ENCODE assay signal across 23 mouse cellular contexts in genomic region chr13:60400764-60401487, GRCm38 (mm10).
DNase-seq lines count a peak whose midpoint lies in the region; ATAC-seq lines count a peak whose summit lies in the region.
"Had no signal": no experiment of that assay in that cellular context is flagged by ENCODE, and none has a peak within 500 bp of the region (broad histone marks: within the 10 kb centered on the region; RNA-seq: fewer than 3 reads in every experiment).

No protein-coding gene starts in this region.

- WGBS in intestine, embryonic 14.5 days = 75% methylated on average over 3 of the region's 3 CpGs
- WGBS in intestine, embryonic 15.5 days = 67% methylated on average over 3 of the region's 3 CpGs
- 59% methylated on average over 3 of the region's 3 CpGs for WGBS in embryonic facial prominence, embryonic 13.5 days
- WGBS in midbrain, embryonic 14.5 days = 86% methylated on average over 3 of the region's 3 CpGs

- H3K27ac ChIP-seq in intestine, embryonic 14.5 days (ENCODE audit: low read depth) = peak overlapping the region; percentile 22; the same call in 1 of the 2 replicates
- no peak overlapping the region for H3K27ac ChIP-seq in intestine, embryonic 15.5 days
- peak overlapping the region; percentile 76 for H3K27ac ChIP-seq in embryonic facial prominence, embryonic 13.5 days
- H3K27ac ChIP-seq in midbrain, embryonic 14.5 days (replicated peaks; ENCODE audit: low read depth, low read length) = no peak overlapping the region
- H3K27ac ChIP-seq: forebrain, embryonic 10.5 days; heart, embryonic 13.5 days; hindbrain, embryonic 15.5 days; kidney, embryonic 15.5 days; liver, embryonic 13.5 days had no signal

- DNase-seq in gastrocnemius, adult 18-20 months (ENCODE audit: low spot score) = peak; percentile 44
- no peak for DNase-seq in gastrocnemius, adult 8-10 months (ENCODE audit: low spot score in 2 of 2)
- no peak for DNase-seq in intestine, embryonic 14.5 days (ENCODE audit: low spot score)
- DNase-seq in skeletal muscle tissue, adult 2 months (ENCODE audit: low read depth, low spot score) = peak; percentile 75
- DNase-seq in midbrain, embryonic 14.5 days = no peak
- no peak for DNase-seq in left cerebral cortex, postnatal 10 days (ENCODE audit: extremely low spot score in 1 of 2, low spot score in 2 of 2)
- DNase-seq: adrenal gland, postnatal 14 days; cerebellum, adult 2 months; forebrain, postnatal 0 days; heart, postnatal 36 days; liver, embryonic 13.5 days; lung, embryonic 14.5 days; lung, postnatal 4 days; right cerebral cortex, postnatal 14 days; thymus, postnatal 36 days had no signal

- intact Hi-C loops in left cerebral cortex, postnatal 10 days (cut with DNase I) = no loop called here

- H3K4me3 ChIP-seq in intestine, embryonic 14.5 days (ENCODE audit: low read depth, low read length) = no peak overlapping the region
- no peak overlapping the region for H3K4me3 ChIP-seq in intestine, embryonic 15.5 days (replicated peaks)
- H3K4me3 ChIP-seq in embryonic facial prominence, embryonic 13.5 days = no peak overlapping the region
- no peak overlapping the region for H3K4me3 ChIP-seq in midbrain, embryonic 14.5 days (replicated peaks; ENCODE audit: low read depth, low read length)
- H3K4me3 ChIP-seq: forebrain, embryonic 10.5 days; heart, embryonic 13.5 days; hindbrain, embryonic 15.5 days; kidney, embryonic 15.5 days; liver, embryonic 13.5 days had no signal

- no peaks in the 10 kb centered on the region for H3K36me3 ChIP-seq in intestine, embryonic 14.5 days (ENCODE audit: control insufficient read depth, insufficient read depth, low read length)
- H3K36me3 ChIP-seq in intestine, embryonic 15.5 days = no peaks in the 10 kb centered on the region
- H3K36me3 ChIP-seq in embryonic facial prominence, embryonic 13.5 days = no peaks in the 10 kb centered on the region
- no peaks in the 10 kb centered on the region for H3K36me3 ChIP-seq in midbrain, embryonic 14.5 days (ENCODE audit: control insufficient read depth, insufficient read depth, low read length)
- H3K36me3 ChIP-seq: forebrain, embryonic 10.5 days; heart, embryonic 13.5 days; hindbrain, embryonic 15.5 days; kidney, embryonic 15.5 days; liver, embryonic 13.5 days had no signal

- no peak overlapping the region for H3K4me2 ChIP-seq in intestine, embryonic 14.5 days (ENCODE audit: low read length)
- no peak overlapping the region for H3K4me2 ChIP-seq in intestine, embryonic 15.5 days (replicated peaks)
- no peak overlapping the region for H3K4me2 ChIP-seq in embryonic facial prominence, embryonic 13.5 days
- no peak overlapping the region for H3K4me2 ChIP-seq in midbrain, embryonic 14.5 days (ENCODE audit: low read length)
- H3K4me2 ChIP-seq: heart, embryonic 13.5 days; hindbrain, embryonic 15.5 days; kidney, embryonic 15.5 days; liver, embryonic 13.5 days; lung, embryonic 14.5 days had no signal

- no peaks in the 10 kb centered on the region for H3K4me1 ChIP-seq in intestine, embryonic 14.5 days (replicated peaks; ENCODE audit: control insufficient read depth, insufficient read depth, low read length)
- H3K4me1 ChIP-seq in intestine, embryonic 15.5 days (replicated peaks) = no peaks in the 10 kb centered on the region
- H3K4me1 ChIP-seq in embryonic facial prominence, embryonic 13.5 days = peaks cover 13% of the 10 kb centered on the region; the same call in 1 of the 2 replicates
- no peaks in the 10 kb centered on the region for H3K4me1 ChIP-seq in midbrain, embryonic 14.5 days (ENCODE audit: control insufficient read depth, insufficient read depth, low read length)
- H3K4me1 ChIP-seq: forebrain, embryonic 10.5 days; heart, embryonic 13.5 days; hindbrain, embryonic 15.5 days; kidney, embryonic 15.5 days; liver, embryonic 13.5 days had no signal

- H3K9ac ChIP-seq in intestine, embryonic 14.5 days (ENCODE audit: low read length) = no peak overlapping the region
- H3K9ac ChIP-seq in intestine, embryonic 15.5 days = no peak overlapping the region
- no peak overlapping the region for H3K9ac ChIP-seq in embryonic facial prominence, embryonic 13.5 days
- no peak overlapping the region for H3K9ac ChIP-seq in midbrain, embryonic 14.5 days (replicated peaks; ENCODE audit: low read length)
- H3K9ac ChIP-seq: forebrain, postnatal 0 days; heart, embryonic 13.5 days; hindbrain, embryonic 15.5 days; kidney, embryonic 15.5 days; liver, embryonic 13.5 days; lung, embryonic 14.5 days had no signal

- no peaks in the 10 kb centered on the region for H3K27me3 ChIP-seq in intestine, embryonic 14.5 days (replicated peaks; ENCODE audit: control insufficient read depth, insufficient read depth, low read length)
- no peaks in the 10 kb centered on the region for H3K27me3 ChIP-seq in intestine, embryonic 15.5 days (replicated peaks)
- no peaks in the 10 kb centered on the region for H3K27me3 ChIP-seq in embryonic facial prominence, embryonic 13.5 days
- no peaks in the 10 kb centered on the region for H3K27me3 ChIP-seq in midbrain, embryonic 14.5 days (ENCODE audit: control insufficient read depth, insufficient read depth, low read length)
- H3K27me3 ChIP-seq: heart, embryonic 13.5 days; hindbrain, embryonic 15.5 days; kidney, embryonic 15.5 days; liver, embryonic 13.5 days had no signal

- no peaks in the 10 kb centered on the region for H3K9me3 ChIP-seq in intestine, embryonic 14.5 days (ENCODE audit: control insufficient read depth, low read length)
- no peaks in the 10 kb centered on the region for H3K9me3 ChIP-seq in intestine, embryonic 15.5 days
- no peaks in the 10 kb centered on the region for H3K9me3 ChIP-seq in embryonic facial prominence, embryonic 13.5 days
- no peaks in the 10 kb centered on the region for H3K9me3 ChIP-seq in midbrain, embryonic 14.5 days (ENCODE audit: control insufficient read depth, low read length)
- H3K9me3 ChIP-seq: heart, embryonic 13.5 days; hindbrain, embryonic 15.5 days; kidney, embryonic 15.5 days; liver, embryonic 13.5 days had no signal

- ATAC-seq in intestine, embryonic 14.5 days (replicated peaks; ENCODE audit: low FRiP score, low TSS enrichment, low read depth) = no peak
- ATAC-seq in intestine, embryonic 15.5 days = no peak
- ATAC-seq in embryonic facial prominence, embryonic 13.5 days (ENCODE audit: insufficient number of reproducible peaks, insufficient read depth, low FRiP score, low TSS enrichment, low read depth) = peak; percentile 48; the same call in 1 of the 2 replicates
- ATAC-seq in midbrain, embryonic 14.5 days (ENCODE audit: low FRiP score, low TSS enrichment) = no peak
- ATAC-seq: CD4-positive, CD25-positive, alpha-beta regulatory T cell, adult 4 months; forebrain, postnatal 0 days; intestine, postnatal 0 days had no signal

Comparison
In these comparisons a context has a peak if more than half of its experiments do, and no peak if none do; other contexts are left out.
1. DNase-seq: peak in gastrocnemius, adult 18-20 months (single experiment) and skeletal muscle tissue, adult 2 months (single experiment); none in gastrocnemius, adult 8-10 months (0 of 2), intestine, embryonic 14.5 days (single experiment), midbrain, embryonic 14.5 days (single experiment) and left cerebral cortex, postnatal 10 days (0 of 2).
2. H3K27ac ChIP-seq: peak in intestine, embryonic 14.5 days (single experiment) and embryonic facial prominence, embryonic 13.5 days (single experiment); none in intestine, embryonic 15.5 days (single experiment) and midbrain, embryonic 14.5 days (single experiment).